Mouse (Mus musculus) kidney, adult 8-10 months (tissue): ENCODE data around the gene Ndufa7.
"Not testable (repeated sequence)": the region's sequence is repeated elsewhere in the genome, so short reads cannot be mapped to it uniquely, and the experiment has no call there.

Experiments
- DNase-seq, 2 experiments: peaks; one replicate each; pipeline ENCODE4 v3.0.0; 2022

Gene Ndufa7

GRCm38 (mm10) chr17:33812475-33812874 is 11.9 kb upstream of the Ndufa7 start:
- DNase-seq: no peak

GRCm38 (mm10) chr17:33812990-33813389 is 11.4 kb upstream of the Ndufa7 start:
- peak; percentile 51 to 52 for DNase-seq

- DNase-seq: no peak
Observed at GRCm38 (mm10) chr17:33815399-33815798, 9.0 kb upstream of the Ndufa7 start.

- no peak for DNase-seq
Observed at GRCm38 (mm10) chr17:33816612-33817011, 7.8 kb upstream of the Ndufa7 start.

- peak; percentile 84 to 90 for DNase-seq
Observed at GRCm38 (mm10) chr17:33817184-33817968, 7.0 kb upstream of the Ndufa7 start.

GRCm38 (mm10) chr17:33817969-33818643 is 6.3 kb upstream of the Ndufa7 start:
- DNase-seq: no peak

- no peak for DNase-seq
Observed at GRCm38 (mm10) chr17:33822436-33822959, 1.9 kb upstream of the Ndufa7 start.

- not testable (repeated sequence) for DNase-seq
Observed at GRCm38 (mm10) chr17:33823171-33823570, 1.2 kb upstream of the Ndufa7 start.

GRCm38 (mm10) chr17:33824997-33825330 is 592 bp downstream of the Ndufa7 start:
- not testable (repeated sequence) for DNase-seq

- no peak for DNase-seq
Observed at GRCm38 (mm10) chr17:33825462-33825861, 1.1 kb downstream of the Ndufa7 start.

GRCm38 (mm10) chr17:33826850-33827249 is 2.5 kb downstream of the Ndufa7 start:
- peak; percentile 64 to 77 for DNase-seq

GRCm38 (mm10) chr17:33828892-33829291 is 4.5 kb downstream of the Ndufa7 start:
- peak; percentile 91 to 93 for DNase-seq

GRCm38 (mm10) chr17:33829561-33829960 is 5.2 kb downstream of the Ndufa7 start:
- no peak for DNase-seq

- DNase-seq: peak; percentile 93
Observed at GRCm38 (mm10) chr17:33842966-33843795, 18.8 kb downstream of the Ndufa7 start, which contains the start of gene Cd320. Gene Cd320, plus strand, starts transcription at chr17:33843091.

GRCm38 (mm10) chr17:33844196-33844595 is 19.8 kb downstream of the Ndufa7 start:
- DNase-seq: no peak

GRCm38 (mm10) chr17:33848139-33848538 is 23.8 kb downstream of the Ndufa7 start:
- no peak for DNase-seq

GRCm38 (mm10) chr17:33851331-33851730 is 27.0 kb downstream of the Ndufa7 start:
- no peak for DNase-seq

- DNase-seq: no peak
Observed at GRCm38 (mm10) chr17:33857816-33858215, 33.4 kb downstream of the Ndufa7 start.

- DNase-seq: peak; percentile 43 to 62
Observed at GRCm38 (mm10) chr17:33865330-33866030, 41.1 kb downstream of the Ndufa7 start.

GRCm38 (mm10) chr17:33873537-33873936 is 49.2 kb downstream of the Ndufa7 start, which contains the start of gene Gm7029:
Gene Gm7029, plus strand, starts transcription at chr17:33873837.
- not testable (repeated sequence) for DNase-seq

- DNase-seq: no peak
Observed at GRCm38 (mm10) chr17:33874411-33874810, 50.0 kb downstream of the Ndufa7 start.

- DNase-seq: not testable (repeated sequence)
Observed at GRCm38 (mm10) chr17:33875797-33876196, 51.4 kb downstream of the Ndufa7 start.
